Mouse (Mus musculus): ENCODE measurements around the gene Ptpn4.
A peak's percentile ranks its signal among the peaks of the same experiment; 100 is the strongest.

The Ptpn4 gene

GRCm38 (mm10) chr1:119837035-119837751 is at the start of gene Ptpn4:
Gene Ptpn4 (minus strand): TSS chr1:119837613.
- DNase-seq = peak; percentile 99

DNA sequence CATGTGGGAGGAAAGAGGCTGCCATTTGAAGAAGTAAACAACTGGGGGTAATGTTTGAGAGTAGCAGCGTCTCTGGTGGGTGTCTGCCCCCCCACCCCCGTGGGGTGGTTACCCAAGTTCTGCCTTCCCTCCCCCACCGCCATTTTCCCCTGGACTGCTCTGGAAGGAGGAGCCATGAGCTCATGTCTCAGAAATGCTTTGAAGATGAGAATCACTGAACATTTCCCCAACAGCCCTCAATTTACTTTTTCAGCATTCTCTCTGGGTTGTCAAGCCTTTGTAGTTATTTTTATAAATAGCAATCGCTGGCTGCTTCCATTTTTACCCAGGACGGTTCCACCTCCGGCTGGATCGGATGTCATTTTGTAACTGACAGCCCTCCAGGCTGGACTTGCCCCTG is 48.9 kb upstream of the Ptpn4 start:
- DNase-seq = no peak

GRCm38 (mm10) chr1:119884272-119884671 is 46.9 kb upstream of the Ptpn4 start:
- DNase-seq = no peak

DNA sequence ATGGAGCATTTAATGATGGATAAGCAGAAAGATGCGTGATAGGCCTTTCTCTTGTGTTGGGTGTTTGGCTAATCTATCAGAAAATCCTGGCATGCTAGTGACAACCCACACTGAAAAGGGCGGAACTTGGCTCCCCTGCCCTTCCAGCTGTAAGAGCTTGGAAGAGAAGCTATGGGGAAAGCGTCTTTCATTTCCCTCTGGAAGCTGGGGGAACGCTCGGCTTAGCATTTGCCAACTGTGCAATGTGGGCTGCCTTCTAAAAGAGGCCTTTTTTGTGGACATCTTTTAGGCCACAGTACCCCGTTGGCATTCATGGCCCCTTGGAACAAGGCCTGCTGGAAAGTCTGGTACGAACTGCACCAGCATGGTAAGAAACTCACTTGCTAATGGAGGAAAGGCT is 41.5 kb upstream of the Ptpn4 start:
- no peak for DNase-seq

DNA sequence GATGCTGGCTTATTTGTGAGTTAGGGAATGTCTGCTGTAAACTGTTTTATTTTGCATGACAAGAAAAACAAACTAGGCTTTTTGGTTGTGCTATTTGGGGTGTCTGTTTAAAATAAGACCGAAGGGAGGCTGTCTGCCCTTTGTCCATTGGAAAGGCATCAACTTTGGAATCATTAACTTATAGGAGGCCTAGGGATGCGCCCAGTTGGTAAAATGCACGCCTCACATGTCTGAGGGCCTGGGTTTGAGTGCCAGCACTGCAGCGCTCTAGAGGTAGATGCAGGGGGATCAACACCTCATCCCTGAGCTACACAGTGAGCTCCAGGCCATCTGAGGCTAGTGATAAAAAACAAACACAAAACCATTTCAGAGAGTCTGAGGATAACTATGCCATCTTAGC is 40.1 kb upstream of the Ptpn4 start:
- DNase-seq = no peak

DNA sequence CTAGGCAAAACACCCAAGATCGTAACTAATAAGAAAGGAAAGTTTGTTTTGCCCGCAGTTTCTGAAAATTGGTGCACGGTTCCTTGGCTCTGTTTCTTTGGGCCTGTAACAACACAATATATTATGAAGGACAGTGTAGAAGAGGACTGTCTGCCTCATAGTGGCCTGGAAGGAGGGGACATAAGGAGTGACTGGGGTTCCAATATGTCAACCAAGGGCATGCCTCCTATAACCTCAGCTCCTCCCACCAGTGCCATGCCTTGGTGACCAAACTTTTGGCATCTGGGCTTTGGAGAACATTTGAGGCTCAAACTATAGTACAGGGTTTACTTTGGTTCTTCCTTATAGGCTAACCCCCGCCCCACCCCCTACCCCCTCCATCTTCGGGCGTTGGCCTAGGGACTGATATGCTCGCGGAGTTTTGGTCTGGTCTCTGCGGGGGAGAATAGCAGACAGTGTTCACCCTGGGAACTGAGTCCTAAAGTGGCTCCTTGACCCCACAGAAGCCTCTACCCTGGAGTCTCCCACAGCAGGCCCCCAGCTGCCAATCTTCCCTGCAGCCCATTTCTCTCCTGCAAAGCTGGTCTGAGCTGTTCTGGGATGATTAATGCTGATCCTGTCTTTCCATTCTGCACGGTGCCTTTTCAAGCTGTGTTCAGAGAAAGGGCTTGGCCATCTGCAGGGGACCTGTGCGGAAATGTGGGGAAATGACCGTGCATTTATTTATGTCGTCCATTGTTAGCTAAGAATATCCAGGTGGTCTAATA is 31.2 kb upstream of the Ptpn4 start:
- DNase-seq = no peak

DNA sequence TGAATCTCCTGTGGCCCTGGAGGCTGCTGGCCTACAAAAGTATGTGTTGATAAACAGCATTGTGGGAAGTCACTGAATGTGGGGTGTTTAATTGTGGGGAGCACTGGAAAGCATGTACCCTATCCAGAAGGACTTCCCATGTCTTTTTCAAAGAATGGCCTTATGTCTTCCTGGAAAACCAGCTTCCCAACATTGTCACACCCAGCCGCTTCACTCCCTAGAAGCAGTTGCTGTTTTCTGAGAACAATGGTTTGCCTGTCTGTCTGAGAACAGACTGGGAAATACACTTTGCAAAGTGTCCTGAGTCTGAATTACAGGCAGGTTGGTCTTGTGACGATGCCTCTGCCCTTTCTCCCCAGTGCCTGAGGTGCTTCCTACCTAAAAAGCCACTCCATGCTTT is 29.9 kb upstream of the Ptpn4 start:
- no peak for DNase-seq

- DNase-seq = no peak
Measured at GRCm38 (mm10) chr1:119865311-119865710, 27.9 kb upstream of the Ptpn4 start.

DNA sequence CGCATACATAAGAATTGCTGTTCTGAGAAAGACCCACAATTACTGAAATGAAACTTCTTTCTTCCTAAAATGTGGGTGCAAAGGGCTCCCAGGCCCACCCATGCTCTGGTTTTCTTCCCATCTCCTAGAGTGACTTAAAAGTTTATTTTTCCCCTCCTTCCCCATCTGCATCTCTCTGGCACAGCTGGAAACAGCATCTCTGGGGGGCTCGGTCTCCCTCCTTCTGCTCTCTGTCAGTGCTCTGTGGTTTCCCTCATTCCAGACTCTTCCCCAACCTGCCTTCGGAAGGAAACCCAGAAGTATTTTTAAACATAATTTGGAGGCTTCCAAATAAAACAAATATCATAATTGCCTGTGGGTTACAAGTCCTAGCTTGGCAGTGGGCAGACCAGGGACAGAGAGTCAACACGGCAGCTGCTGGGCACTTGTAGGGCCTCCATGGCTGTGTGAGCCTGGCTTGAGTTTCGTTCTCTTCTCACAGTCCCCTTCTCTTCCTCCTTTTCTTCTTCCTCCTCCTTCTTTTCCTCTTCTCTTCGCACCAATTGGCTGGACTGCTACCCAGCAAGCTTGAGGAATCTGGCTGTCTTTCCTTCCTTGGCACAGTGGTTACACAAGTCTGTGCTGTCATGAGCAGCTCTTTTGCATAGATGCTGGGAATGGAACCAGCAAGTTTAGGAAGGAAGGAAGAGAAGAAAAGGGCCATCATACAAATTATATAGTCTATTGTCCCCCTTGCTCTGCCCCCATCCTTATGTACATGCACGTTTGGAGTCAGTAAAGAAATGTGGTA is 26.3 kb upstream of the Ptpn4 start:
- no peak for DNase-seq

- no peak for DNase-seq
Measured at GRCm38 (mm10) chr1:119859566-119859965, 22.2 kb upstream of the Ptpn4 start.

DNA sequence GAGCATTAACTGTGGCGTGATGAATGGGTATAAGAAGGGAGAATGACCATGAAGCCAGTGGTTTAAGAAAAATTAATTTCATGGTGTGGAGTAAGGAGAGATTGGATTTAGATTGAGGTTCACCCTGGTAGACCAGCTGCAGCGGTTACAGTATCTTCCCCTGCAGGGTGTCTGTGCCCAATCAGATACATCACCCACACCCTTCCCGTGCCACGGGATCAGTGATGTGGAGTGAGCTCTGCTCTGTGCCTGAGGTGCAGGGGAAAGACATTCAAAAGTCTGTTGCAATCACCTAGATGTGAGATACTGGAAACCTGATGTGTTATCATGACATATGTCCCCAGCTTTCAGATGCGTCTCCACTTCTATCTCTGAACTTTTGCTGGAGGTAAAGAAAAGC is 15.6 kb upstream of the Ptpn4 start:
- DNase-seq = no peak

DNA sequence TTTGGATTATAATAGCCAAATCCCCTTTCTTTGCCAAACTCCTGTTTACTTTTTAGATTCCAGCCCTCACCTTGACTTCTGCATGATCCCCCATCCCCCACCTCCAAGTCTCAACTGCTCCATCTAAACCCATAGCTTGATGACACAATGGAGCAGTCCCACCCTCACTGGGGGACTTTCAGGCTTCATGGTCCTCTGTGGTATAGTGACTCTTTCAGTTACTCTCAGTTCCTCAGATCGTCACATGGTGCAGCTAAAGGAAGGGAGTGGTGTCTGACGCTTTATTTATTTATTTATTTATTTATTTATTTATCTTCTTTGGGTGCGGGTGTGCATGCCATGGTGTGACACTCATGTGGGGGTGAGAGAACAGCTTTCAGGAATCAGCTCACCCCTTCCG is 14.9 kb upstream of the Ptpn4 start:
- no peak for DNase-seq

- no peak for DNase-seq
Measured at GRCm38 (mm10) chr1:119849146-119849935, 11.9 kb upstream of the Ptpn4 start.

- DNase-seq = no peak
Measured at GRCm38 (mm10) chr1:119845321-119845720, 7.9 kb upstream of the Ptpn4 start.

- no peak for DNase-seq
Measured at GRCm38 (mm10) chr1:119843121-119843520, 5.7 kb upstream of the Ptpn4 start.

- no peak for DNase-seq
Measured at GRCm38 (mm10) chr1:119838241-119838640, 828 bp upstream of the Ptpn4 start.

DNA sequence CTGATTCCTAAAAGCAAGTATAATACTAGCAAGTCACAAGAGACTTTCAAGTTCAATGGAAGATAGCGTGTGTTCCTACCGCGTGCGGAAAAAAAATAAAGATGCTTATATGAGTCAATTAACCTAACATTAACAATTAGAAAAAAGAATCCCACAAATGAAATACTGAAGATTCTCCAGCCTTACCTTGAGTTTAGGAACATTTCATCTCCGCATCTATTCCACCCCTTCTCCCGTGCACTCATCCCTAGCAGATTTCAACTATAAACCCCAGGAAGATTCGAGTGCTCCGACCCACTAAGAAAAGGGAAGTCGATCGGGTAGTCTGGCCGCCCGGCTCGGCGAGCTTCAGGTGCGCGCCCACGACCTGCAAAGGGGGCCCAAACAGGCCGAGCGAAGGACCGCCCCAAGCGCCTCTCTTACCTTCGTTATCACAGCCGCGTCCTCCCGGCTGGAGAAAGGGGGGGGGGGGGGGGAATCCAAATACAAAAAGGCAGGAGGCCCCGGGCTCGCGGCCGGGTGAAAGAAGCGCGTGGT is 866 bp downstream of the Ptpn4 start:
- DNase-seq = peak; percentile 68 to 69

- peak in 1 of 2 experiments; percentile 5 for DNase-seq
Measured at GRCm38 (mm10) chr1:119835726-119836478, 1.5 kb downstream of the Ptpn4 start.

DNA sequence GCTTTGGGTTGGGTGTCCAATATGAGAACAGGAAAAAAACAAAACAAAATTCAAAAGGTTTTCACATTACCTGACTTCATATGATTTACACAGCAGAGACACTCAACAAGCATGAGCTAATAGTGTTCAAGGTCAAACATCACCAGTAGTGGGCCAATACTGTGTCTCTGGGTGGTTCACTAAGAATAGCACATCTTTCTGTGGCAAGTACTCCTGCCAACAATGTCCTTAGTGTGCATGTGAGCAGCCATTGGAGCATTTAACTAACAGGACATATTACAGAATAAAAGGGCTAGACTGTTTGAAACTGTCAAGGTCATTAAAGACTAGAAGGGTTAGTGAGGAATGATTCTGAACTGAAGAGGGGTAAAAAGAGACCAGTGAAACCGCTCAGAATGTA is 9.3 kb downstream of the Ptpn4 start:
- DNase-seq = no peak

DNA sequence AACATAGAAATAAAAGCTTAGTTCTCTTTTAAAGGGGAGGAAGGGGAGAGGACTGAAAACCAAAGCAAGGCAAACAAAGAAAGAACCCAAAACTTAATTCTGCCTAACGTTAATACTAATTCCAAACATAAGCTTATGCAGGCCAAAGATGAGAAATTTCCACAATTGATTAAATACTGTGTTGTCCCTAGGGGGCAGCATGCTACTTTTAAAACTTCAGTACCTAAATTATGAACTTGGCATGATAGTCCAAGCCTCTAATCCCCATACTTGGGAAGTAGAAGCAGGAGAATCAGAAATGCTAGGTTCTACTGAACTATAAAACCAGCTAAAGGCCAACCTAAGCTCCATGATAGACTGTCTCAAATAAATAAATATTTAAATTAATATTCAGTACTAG is 18.7 kb downstream of the Ptpn4 start:
- DNase-seq = peak; percentile 43 to 49

DNA sequence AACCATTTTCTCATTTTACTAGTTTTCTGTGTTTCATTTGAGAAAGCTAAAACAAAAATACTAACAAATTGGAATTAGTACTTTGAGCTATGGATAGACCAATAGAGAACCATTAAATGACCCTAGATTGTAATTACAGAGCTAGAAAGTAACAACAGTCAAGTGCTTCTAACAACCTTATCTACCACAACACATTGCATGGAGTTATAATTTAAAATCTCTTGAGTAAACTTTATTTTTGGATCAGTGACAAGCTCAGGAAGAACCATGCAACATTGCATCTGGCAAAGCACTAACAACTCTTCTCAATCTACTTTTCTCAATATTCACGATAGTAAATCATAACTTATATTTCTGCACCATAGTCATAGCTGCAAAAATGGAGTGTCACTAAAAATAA is 29.7 kb downstream of the Ptpn4 start:
- no peak for DNase-seq

DNA sequence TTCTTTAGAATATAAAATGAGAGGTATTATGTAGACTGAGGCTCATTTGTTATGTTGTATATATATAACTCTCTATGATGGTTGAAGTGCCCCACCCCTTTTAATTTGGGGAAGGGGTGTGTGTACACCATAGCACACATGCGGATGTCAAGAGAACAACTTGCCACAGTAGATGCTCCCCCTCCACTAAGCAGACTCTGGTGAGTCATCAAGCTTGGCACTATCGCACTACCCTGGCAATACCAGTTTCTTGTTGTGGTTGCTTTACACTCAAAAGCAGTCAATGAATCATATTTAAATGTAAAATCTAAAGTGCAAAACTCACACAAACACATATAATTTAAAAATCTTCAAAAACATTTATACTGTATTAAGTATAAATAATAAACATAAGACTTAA is 31.4 kb downstream of the Ptpn4 start:
- no peak for DNase-seq

All from B cell, adult 2 months (primary cell).